Mouse (Mus musculus): Measurements from ENCODE around the gene Cnpy2.
A peak's percentile ranks its signal among the peaks of the same experiment; 100 is the strongest.
"Not testable (repeated sequence)": the region's sequence is repeated elsewhere in the genome, so short reads cannot be mapped to it uniquely, and the experiment has no call there.

Gene Cnpy2

GRCm38 (mm10) chr10:128322141-128323108 is at the start of gene Cnpy2:
Cnpy2 (plus strand) TSS chr10:128322459.
- peak; percentile 87 to 89 for DNase-seq

- DNase-seq = not testable (repeated sequence)
Measured at GRCm38 (mm10) chr10:128272819-128273439, 49.3 kb upstream of the Cnpy2 start.

- DNase-seq = not testable (repeated sequence)
Measured at GRCm38 (mm10) chr10:128275374-128275773, 46.9 kb upstream of the Cnpy2 start.

GRCm38 (mm10) chr10:128278158-128278557 is 44.1 kb upstream of the Cnpy2 start:
- DNase-seq = no peak

- DNase-seq = peak; percentile 50 to 57
Measured at GRCm38 (mm10) chr10:128280943-128281342, 41.3 kb upstream of the Cnpy2 start.

GRCm38 (mm10) chr10:128281682-128282081 is 40.6 kb upstream of the Cnpy2 start:
- peak in 1 of 2 experiments; percentile 25 for DNase-seq

- peak; percentile 35 to 48 for DNase-seq
Measured at GRCm38 (mm10) chr10:128282886-128283450, 39.3 kb upstream of the Cnpy2 start.

GRCm38 (mm10) chr10:128283604-128284579 is 38.4 kb upstream of the Cnpy2 start:
- peak; percentile 67 to 89 for DNase-seq

GRCm38 (mm10) chr10:128290594-128290993 is 31.7 kb upstream of the Cnpy2 start:
- not testable (repeated sequence) for DNase-seq

GRCm38 (mm10) chr10:128296370-128297090 is 25.7 kb upstream of the Cnpy2 start:
- DNase-seq = no peak

GRCm38 (mm10) chr10:128297221-128297620 is 25.0 kb upstream of the Cnpy2 start:
- no peak for DNase-seq

GRCm38 (mm10) chr10:128297622-128298021 is 24.6 kb upstream of the Cnpy2 start:
- no peak for DNase-seq

- no peak for DNase-seq
Measured at GRCm38 (mm10) chr10:128298243-128298642, 24.0 kb upstream of the Cnpy2 start.

GRCm38 (mm10) chr10:128298702-128299171 is 23.5 kb upstream of the Cnpy2 start, which contains the start of gene Il23a:
Il23a (minus strand) TSS chr10:128298752.
- no peak for DNase-seq

GRCm38 (mm10) chr10:128302357-128302756 is 19.9 kb upstream of the Cnpy2 start:
- DNase-seq = no peak

- DNase-seq = no peak
Measured at GRCm38 (mm10) chr10:128302785-128303125, 19.5 kb upstream of the Cnpy2 start.

GRCm38 (mm10) chr10:128303126-128304021 is 18.9 kb upstream of the Cnpy2 start, which contains the start of gene Pan2:
Pan2 (plus strand) TSS chr10:128303335.
- DNase-seq = peak; percentile 99 to 100

- DNase-seq = no peak
Measured at GRCm38 (mm10) chr10:128309654-128310053, 12.6 kb upstream of the Cnpy2 start.

GRCm38 (mm10) chr10:128310177-128310576 is 12.1 kb upstream of the Cnpy2 start:
- DNase-seq = peak; percentile 52 to 64

GRCm38 (mm10) chr10:128310902-128311301 is 11.4 kb upstream of the Cnpy2 start:
- no peak for DNase-seq
